Mouse (Mus musculus): ENCODE measurements around the gene Arid5a.

- no peak for TF ChIP-seq CTCF (IDR thresholded peaks at IDR 0.05; ENCODE audit: control insufficient read depth, insufficient read depth, low read length)
- TF ChIP-seq POLR2A (IDR thresholded peaks at IDR 0.05; ENCODE audit: borderline replicate concordance, control insufficient read depth, low read depth, low read length), result no peak
Observed at GRCm38 (mm10) chr1:36274455-36274854, 33.1 kb upstream of the Arid5a start, which contains the start of gene Neurl3.

Data from bone marrow, adult 2 months (tissue).